Mouse (Mus musculus): ENCODE results near the gene Lime1. TPM values are rescaled to one million over a fixed set of nuclear protein-coding genes. Genes with fewer than 3 reads are reported as not detected.

Gene Lime1
- total RNA-seq, 2 experiments from 2014 or later: 43.1 to 45.2 TPM

DNA sequence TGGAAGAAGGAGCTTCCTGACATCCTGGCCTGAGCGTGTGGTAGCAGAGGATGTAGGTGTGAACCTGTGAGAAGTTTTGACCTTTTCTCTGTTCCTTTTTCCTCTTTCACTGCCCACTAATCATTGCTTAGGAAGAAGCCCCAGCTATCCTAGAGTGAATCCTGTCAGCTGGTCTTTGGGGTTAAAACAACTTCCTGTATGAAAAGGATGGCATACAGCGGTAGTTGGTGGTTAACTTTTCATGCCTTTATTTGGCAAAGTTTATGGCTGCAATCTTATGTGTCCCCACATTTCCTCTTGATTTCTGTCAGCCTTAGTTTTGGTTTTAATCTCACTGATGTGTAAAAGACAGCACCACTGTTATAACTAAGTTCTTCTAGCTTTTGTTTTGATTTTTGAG is 2.6 kb upstream of the Lime1 start:
- Histone ChIP-seq H3K27ac (no peak overlapping the region), H3K4me3 (no peak overlapping the region)
- intact Hi-C loops (cut with DNase I): no loop called here
- TF ChIP-seq CTCF (IDR thresholded peaks at IDR 0.05): no peak
- DNase-seq (ENCODE audit: extremely low spot score in 1 of 2, low spot score in 2 of 2): no peak

DNA sequence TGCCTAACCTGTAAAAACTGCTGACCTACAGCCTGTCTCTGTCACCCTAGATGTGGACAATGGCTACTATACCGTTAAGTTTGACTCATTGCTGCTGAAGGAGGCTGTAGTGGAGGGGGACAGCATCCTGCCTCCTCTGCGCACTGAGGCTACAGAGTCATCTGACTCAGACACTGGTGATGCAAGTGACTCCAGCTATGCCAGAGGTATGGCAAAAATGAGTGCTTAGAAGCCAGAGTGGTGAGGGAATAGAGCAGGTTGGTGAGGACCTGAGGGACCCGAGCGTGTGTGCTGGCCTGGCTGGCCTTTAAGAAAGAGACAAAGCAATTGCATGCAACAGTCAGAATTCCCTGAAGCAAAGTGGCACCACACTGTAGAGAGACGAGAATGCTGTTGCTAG is 1.2 kb upstream of the Lime1 start:
- intact Hi-C loops (cut with DNase I): no loop called here

DNA sequence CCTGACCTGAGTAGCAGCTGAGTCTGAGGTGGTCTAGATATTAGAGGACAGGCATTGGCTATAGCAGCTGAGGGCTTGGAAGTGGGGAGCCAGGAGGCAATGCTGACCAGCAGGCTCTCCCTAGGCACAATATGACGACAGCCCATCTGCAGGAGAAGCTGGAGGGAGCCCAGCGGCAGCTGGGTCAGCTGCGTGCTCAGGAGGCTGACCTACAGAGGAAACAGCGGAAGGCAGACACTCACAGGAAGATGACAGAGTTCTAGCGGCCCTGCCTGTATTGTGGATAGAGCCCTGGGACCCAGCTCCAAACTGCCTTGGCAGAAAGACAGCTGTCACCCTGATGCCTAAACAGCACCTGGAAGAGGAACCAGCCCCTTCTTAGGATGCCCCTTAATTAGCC is 373 bp downstream of the Lime1 start:
- Histone ChIP-seq H3K4me3 (no peak overlapping the region), H3K27ac (no peak overlapping the region)
- TF ChIP-seq CTCF (IDR thresholded peaks at IDR 0.05): no peak
- no peak for DNase-seq (ENCODE audit: extremely low spot score in 1 of 2, low spot score in 2 of 2)
- intact Hi-C loops (cut with DNase I): no loop called here

More for the DNA sequence above, 1.2 kb upstream of the Lime1 start:
- TF ChIP-seq CTCF (IDR thresholded peaks at IDR 0.05): no peak
- H3K27ac ChIP-seq: no peak overlapping the region
- no peak overlapping the region for H3K4me3 ChIP-seq
- DNase-seq (ENCODE audit: extremely low spot score in 1 of 2, low spot score in 2 of 2): no peak

DNA sequence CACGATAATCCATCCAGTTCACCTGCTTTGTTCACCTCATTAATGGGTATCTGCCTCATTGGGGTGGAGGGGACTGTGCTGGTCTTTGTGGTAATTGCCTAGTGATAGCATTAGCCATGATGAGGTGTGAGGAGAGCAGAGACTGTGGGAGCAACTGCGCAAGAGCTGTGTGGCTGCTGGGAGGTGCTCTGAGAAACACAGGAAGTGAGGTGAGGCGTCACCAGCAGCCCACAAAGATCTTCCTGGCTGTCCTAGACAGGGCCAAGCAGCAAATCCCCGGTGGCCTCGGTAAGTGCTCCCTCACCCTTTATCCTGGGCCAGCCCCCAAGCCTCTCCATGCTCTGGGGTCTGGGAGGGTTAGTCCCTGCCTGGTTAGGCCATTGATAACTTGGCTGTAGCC is 1.2 kb downstream of the Lime1 start:
- intact Hi-C loops (cut with DNase I): no loop called here
- no peak for DNase-seq (ENCODE audit: extremely low spot score in 1 of 2, low spot score in 2 of 2)
- no peak for TF ChIP-seq CTCF (IDR thresholded peaks at IDR 0.05)
- no peak overlapping the region for H3K4me3 ChIP-seq
- no peak overlapping the region for H3K27ac ChIP-seq

DNA sequence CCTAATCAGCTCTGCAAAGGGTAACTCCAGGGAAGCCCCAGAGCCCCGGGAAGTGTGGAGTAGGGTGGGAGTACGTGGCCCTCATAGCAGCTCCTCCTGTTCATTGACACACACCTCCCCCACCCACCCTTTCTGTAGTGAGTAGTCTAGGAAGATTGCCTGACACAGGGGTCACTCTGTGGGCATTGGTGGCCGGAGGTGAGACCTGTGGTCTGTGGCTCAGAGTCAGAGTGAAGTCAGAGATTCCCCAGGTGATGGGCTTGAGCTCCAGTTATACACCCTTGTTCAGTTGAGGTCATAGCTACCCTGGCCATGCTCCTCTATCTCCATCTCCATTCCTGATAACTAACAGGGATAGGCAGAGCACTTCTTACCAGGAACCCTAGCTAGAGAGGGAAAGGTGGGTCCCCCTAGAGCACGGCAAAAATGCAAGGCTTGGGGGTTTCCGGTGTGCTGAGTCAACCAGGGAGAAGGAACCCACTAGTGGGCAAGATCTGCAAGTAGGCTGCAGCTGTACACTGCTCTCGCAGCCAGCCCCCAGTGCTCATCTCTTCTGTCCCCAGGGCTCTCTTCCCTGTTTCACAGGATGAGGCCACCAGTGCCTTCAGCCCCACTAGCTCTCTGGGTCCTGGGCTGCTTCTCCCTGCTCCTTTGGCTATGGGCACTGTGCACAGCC is 1.9 kb downstream of the Lime1 start:
- DNase-seq (ENCODE audit: extremely low spot score in 1 of 2, low spot score in 2 of 2): no peak
- Histone ChIP-seq H3K4me3 (no peak overlapping the region), H3K27ac (no peak overlapping the region)
- TF ChIP-seq CTCF (IDR thresholded peaks at IDR 0.05): no peak
- intact Hi-C loops (cut with DNase I): no loop called here

DNA sequence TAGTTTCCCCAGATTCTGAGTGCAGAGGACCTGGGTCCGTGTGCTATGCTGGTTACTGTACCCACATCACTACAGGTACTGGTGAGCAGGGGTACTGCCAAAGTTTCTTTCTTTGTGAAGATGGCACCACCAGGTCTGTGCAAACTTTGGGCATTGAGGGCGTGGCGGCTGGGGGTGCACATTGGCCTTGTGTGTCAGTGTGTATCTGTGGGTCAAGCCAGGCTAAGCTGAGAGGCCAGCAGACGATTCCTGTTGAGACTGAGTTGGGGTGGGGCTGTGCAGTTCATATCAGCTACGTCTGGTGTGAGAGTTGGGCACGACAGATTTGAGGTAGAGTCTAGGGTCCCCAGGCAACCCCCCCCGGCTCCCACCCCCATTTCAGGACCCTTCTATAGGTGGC is 4.6 kb downstream of the Lime1 start:
- DNase-seq (ENCODE audit: extremely low spot score in 1 of 2, low spot score in 2 of 2): no peak
- intact Hi-C loops (cut with DNase I): no loop called here
- TF ChIP-seq CTCF (IDR thresholded peaks at IDR 0.05): no peak
- H3K4me3 ChIP-seq: no peak overlapping the region
- H3K27ac ChIP-seq: no peak overlapping the region

DNA sequence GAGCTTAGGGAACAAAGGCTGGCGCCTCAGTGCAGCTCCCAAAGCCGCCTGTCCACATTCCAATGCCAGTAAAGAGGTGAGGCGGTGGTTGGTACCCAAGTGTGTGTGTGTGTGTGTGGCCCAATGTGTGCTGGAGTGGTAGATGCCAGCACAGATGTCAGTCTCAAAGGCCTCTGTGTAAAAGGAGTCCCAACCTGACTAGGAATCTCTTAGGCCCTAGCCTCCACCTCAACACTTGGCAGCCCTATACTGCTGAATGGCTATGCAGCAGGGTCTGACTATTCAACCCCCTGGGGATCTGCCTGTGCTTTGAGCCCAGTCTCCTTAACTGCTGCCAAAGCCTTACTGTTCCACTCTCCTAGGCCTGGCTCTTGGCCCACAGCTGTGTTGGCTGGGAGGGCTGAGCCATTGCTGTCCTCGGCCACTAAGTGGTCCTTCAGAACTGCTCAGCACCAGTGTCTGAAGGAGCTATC is 5.1 kb downstream of the Lime1 start:
- TF ChIP-seq CTCF (IDR thresholded peaks at IDR 0.05): no peak
- intact Hi-C loops (cut with DNase I): no loop called here
- H3K27ac ChIP-seq: peak overlapping the region; percentile 47
- no peak overlapping the region for H3K4me3 ChIP-seq
- no peak for DNase-seq (ENCODE audit: extremely low spot score in 1 of 2, low spot score in 2 of 2)

DNA sequence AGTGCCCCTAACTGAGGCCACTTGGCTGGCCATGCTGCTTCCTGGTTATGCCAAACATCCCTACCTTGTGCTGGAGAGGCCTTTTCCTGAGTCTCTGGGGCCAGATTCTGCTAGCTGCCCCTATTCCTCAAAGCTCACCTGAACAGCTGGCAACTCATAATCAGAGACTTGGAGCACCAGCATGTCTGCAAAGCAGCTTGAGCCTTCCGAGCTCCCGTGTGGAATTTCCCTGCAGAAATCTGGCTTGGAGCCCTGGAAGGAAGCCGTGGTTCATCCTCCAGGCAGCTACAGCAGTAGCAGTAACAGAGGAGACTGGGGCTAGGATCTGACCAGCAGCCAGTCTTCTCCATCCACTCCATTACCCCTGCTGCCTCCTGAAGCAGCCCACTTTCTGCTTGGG is 6.0 kb downstream of the Lime1 start:
- Histone ChIP-seq H3K4me3 (no peak overlapping the region), H3K27ac (peak overlapping the region; percentile 47)
- DNase-seq (ENCODE audit: extremely low spot score in 1 of 2, low spot score in 2 of 2): peak in 1 of 2 experiments; percentile 64
- intact Hi-C loops (cut with DNase I): no loop called here
- no peak for TF ChIP-seq CTCF (IDR thresholded peaks at IDR 0.05)

DNA sequence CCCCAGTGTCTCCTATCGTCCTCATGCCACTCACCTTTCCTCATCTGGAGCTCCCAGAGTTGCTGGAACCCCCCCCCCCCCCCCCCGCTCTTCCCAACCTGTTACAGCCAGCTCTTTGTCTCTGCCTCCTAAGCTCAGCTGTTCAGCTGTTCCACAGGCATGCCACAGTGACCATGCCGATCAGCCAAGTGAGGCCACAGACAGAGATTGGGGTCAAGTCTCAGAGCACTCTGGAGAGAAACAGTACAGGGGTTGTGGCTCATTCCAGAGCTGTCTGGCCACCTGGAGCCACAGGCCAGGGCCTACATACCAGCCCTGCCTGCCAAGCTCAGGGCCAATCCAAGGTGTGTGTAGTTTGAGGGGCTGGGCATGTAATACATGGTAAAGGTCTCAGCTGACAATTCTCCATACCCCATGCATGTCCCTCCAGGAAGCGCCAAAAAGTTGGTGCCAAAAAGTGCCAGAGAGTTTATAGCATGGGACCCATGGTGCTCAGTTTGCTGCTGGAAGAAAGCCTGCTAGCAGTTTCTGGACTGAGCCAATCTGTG is 6.9 kb downstream of the Lime1 start:
- no peak for TF ChIP-seq CTCF (IDR thresholded peaks at IDR 0.05)
- H3K27ac ChIP-seq: no peak overlapping the region
- DNase-seq (ENCODE audit: extremely low spot score in 1 of 2, low spot score in 2 of 2): no peak
- H3K4me3 ChIP-seq: no peak overlapping the region
- intact Hi-C loops (cut with DNase I): no loop called here

DNA sequence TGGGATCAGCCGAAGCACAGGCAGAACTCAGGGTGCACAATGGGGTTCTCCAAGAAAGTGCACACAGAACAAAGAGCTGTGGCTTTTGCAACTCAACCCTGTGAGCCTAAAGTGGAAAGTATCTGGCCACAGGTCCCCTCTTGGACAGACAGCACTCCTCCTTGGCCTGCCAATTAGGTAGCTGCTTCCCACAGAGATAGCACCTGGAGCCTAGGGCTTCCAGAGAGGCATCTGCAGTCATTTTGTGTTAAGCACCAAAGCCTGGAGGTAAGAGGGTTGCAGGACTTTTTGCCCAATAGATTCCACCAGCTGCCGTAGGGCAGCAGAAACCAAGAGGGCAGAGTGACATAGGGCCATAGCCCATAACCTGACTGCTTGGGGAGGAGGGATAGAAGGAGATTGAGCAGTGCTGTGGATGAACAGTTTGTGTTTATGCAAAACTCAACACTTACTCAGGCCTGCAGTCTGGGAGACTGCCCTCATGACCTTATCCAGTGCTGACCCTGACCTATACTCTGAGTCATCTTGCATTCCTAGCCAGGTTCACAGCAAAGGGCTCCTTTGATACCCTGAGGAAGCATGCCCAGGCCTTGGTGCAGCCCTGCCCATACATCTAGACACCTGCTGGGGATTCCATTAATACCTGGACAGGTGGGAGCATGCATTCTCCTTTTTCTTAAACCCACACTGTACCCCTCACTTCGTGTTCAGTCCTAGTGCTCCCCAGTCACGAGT is 10.4 kb downstream of the Lime1 start:
- DNase-seq (ENCODE audit: extremely low spot score in 1 of 2, low spot score in 2 of 2): no peak
- Histone ChIP-seq H3K4me3 (no peak overlapping the region), H3K27ac (no peak overlapping the region)
- TF ChIP-seq CTCF (IDR thresholded peaks at IDR 0.05): no peak
- intact Hi-C loops (cut with DNase I): loop anchor here (5.0 kb wide), 2 partner anchors 192 to 207 kb away; partner anchors contain the start of genes Samd10 and Uckl1

DNA sequence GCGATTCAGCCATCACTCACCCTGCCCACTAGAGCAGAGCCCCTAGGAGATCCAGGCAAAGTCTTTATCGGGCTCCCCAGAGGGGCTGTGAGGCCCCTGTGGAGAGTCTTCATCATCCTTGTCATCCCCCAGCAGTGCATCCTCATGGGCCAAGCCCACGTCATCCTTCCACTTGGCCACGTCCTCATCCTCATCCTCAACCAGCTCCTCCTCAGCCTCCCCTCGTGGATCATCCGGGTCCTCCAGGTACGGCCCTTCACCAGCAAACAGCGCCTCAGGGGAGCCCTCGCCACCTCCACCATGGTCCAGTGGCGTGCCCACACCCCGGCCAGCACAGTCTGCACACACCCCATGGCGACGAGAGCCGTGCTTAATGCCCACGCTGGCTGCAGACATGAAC is 11.1 kb downstream of the Lime1 start:
- no peak for TF ChIP-seq CTCF (IDR thresholded peaks at IDR 0.05)
- intact Hi-C loops (cut with DNase I): loop anchor here (5.0 kb wide), 2 partner anchors 191 to 206 kb away; partner anchors contain the start of genes Samd10 and Uckl1
- DNase-seq (ENCODE audit: extremely low spot score in 1 of 2, low spot score in 2 of 2): no peak
- Histone ChIP-seq H3K27ac (no peak overlapping the region), H3K4me3 (no peak overlapping the region)

DNA sequence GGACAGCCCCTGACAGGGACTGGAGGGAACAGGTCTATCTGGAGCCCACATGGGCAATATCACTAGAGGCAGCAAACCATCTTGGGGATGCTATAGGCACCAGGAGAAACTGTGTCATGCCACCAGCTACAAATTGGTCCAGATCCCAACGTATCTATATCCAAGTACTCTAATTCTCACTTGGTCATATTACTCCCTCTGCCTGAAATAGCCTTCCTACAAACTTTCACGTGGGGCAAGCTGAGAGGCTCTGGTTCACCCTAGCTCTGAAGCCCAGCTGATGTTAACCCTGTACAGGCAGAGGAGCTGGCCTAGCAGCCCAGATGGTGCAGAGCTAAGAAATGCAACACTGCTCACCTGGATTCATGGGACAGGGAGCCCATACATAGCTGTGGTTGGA is 11.7 kb downstream of the Lime1 start:
- H3K27ac ChIP-seq: no peak overlapping the region
- no peak for DNase-seq (ENCODE audit: extremely low spot score in 1 of 2, low spot score in 2 of 2)
- TF ChIP-seq CTCF (IDR thresholded peaks at IDR 0.05): no peak
- intact Hi-C loops (cut with DNase I): loop anchor here (5.0 kb wide), 2 partner anchors 191 to 206 kb away; partner anchors contain the start of genes Samd10 and Uckl1
- H3K4me3 ChIP-seq: no peak overlapping the region

Measured in left cerebral cortex, adult 2 months (tissue).